Mouse (Mus musculus) neutrophil, adult 5-6 weeks (primary cell): ENCODE measurements at regions not wholly inside any gene's neighbourhood (a gene's known extent, or its start where the extent isn't known, plus 50 kb on each side); places are given as distances from the start of the nearest gene placed in this dataset.
A peak's percentile ranks its signal among the peaks of the same experiment; 100 is the strongest.

ENCODE experiments used
- ATAC-seq: fragments of 151-379, 151-347 bp; 2 replicates; pipeline ENCODE4 v1.8.0; 2017; ENCODE audit warnings: mild to moderate bottlenecking, moderate TSS enrichment; ENCODE audit not compliant: insufficient number of reproducible peaks, poor library complexity, low FRiP score, severe bottlenecking; ENCODE audit errors: extremely low read depth

DNA sequence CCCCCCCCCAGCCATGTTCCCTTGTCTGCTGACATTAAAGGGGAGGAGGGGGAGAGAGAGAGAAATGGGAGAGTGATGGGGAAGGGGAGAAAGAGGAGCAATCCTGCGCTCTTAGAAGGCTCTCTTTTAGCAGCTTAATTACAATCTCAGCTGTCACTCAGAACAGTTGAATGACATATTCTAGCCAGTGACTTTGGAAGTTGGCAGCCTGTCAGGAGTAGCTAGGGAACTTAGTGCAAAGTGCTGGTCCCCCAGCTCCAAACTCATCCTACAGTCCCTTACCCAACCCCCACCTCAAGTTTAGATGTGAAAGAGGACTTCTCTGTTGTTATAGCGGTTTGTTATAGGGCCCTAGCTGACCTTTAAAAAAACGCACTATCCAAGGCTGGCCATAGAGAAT is 604.9 kb downstream of the Ebf1 start:
- no peak for ATAC-seq

- ATAC-seq, result no peak
Observed at GRCm38 (mm10) chr11:45235476-45236412, 616.1 kb upstream of the Clint1 start.

- ATAC-seq, result no peak
Observed at GRCm38 (mm10) chr11:45237056-45237455, 614.8 kb upstream of the Clint1 start.

- no peak for ATAC-seq
Observed at GRCm38 (mm10) chr11:45239044-45239443, 612.8 kb upstream of the Clint1 start.

DNA sequence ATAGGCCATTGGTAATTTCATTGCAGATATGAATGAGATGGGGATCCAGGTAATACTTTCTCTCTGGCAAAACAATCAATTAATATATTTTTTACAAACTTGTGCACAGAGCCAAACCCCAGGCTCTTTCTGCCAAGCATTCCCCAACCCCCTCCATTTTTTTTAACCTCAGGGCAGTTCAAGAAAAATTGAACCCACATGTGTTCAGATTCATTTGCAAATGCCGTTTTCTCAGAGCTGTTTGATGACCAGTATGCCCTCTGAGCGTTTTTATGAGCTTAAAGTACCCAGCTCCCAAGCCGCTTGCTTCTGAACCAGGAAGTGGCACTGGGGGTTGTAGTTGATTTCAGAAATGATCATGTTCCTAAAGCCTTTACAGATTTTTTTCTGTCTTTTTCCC is 611.4 kb upstream of the Clint1 start:
- no peak for ATAC-seq

DNA sequence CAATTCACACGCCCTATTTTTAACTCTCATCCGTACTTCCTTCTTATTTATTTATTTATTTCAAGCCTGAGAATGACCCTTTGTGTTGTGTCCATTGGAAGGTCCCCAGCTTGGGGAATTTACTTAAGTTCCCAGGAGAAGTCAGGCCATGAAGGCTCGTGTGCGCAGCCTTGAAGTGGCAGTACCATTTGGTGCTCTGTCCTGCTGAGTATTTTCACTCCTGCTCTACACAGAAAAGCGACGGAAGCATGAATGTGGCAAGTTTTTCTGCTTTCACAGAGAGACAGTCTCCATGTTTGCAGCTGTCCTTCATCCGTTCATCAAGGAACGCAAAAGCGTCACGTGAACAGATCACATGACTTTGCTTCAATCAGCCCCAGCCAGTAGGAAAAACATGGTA is 610.2 kb upstream of the Clint1 start:
- no peak for ATAC-seq

DNA sequence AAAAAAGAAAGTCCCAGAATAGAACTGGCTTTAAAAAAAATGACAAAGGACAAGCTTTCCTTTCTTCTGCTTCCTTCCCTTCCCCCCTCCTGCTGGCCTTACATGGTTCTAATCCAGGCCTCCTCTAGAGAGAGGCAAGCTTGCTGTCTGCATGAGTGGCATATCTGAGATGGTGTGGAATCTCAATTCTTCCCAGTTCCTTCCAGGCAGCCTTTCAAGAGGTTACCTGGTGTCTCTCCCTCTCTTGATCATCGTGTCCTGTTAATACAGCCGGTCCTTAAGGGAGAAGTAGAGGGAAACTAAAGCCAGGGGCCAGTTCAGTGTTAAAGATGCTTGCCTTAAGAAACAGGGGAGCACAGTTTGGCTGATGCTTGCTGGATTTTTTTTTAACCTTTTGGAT is 607.1 kb upstream of the Clint1 start:
- no peak for ATAC-seq

DNA sequence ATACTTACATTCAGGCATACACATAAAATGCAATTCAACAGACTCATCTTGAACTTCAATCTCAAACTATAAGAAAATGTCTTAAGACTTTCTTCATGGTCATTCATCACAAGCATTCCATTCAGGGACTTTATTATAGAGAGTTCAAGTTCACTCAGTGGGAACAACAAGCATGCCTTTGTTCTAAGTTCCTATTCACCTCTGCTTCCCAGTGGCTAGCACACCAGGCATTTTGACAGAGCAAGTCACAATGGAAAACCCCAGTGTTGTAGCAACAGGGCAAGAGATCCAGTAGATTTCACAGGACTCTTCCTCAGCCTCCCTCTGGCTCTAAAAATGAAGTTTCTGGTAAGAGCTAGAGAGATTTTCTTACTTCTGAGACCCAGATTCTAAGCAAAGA is 595.8 kb upstream of the Clint1 start:
- no peak for ATAC-seq

- ATAC-seq, result no peak
Observed at GRCm38 (mm10) chr11:45262198-45262597, 589.7 kb upstream of the Clint1 start.

DNA sequence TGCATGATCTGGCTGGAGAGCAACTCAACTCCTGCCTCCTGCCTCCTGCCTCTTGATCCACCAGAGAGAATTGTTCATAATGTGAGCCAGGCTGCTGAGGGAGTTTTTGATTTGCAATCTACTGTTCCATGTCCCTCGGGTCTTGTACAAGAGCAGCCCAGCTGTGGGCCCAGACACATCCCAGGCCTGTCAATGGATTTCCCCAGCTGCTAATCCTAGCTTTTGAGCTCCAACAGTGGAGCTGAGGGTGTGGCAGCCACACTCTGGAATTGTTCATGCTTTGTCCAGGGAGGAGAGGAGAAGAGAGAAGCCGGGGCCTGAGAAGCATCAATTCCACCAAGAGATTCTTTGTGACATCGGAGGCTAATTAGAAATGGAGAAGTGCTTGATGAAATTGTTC is 587.9 kb upstream of the Clint1 start:
- no peak for ATAC-seq

- ATAC-seq, result no peak
Observed at GRCm38 (mm10) chr11:45265171-45265988, 586.5 kb upstream of the Clint1 start.

DNA sequence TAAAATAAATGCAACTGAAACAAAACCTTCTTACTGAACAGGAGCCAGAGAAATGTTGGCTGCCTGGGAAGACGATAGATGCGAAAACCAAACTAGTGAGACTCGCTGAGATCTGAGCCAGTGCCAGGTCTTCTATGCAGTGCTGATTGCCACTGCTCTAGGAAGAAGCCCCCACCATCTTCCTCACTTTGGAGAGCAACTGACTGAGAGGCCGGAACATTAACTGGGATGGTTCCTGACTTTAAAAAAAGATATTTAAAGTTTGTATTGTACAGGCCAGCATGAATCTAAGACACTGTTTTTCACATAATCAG is 585.9 kb upstream of the Clint1 start:
- no peak for ATAC-seq

- ATAC-seq, result no peak
Observed at GRCm38 (mm10) chr11:45269215-45269614, 582.6 kb upstream of the Clint1 start.

GRCm38 (mm10) chr11:45271206-45271605 is 580.6 kb upstream of the Clint1 start:
- ATAC-seq, result no peak

DNA sequence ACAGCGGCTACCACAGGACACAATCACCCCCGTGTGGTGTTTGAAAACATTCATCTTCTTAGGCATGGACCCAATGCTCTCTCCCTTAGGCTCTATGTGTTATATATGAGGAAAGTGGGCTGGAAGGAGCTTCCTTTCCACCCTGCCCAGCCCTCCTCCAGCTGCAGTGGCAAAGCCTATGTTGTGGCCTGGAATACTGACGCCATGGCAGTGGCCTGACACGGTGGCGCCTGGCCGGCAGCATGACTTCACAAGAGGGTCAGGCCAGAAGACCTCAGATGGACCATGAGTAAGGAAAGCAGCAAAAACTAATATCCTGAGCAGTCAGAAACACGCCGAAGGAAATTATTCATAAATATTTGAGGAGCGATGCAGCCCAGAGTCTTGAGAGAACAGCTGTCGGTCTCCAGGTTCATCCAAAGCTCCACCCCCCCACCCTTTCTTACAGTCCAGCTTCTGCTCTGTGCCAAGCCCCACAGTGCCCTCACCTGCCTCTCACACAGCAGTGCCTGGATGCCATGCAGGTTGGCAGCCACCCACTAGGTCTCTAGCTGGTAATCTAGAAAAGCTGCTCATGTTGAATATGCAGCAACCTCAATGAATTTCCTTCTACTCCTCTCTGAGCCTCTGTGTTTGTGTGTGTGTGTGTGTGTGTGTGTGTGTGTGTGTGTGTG is 577.3 kb upstream of the Clint1 start:
- no peak for ATAC-seq

GRCm38 (mm10) chr11:45275170-45275569 is 576.7 kb upstream of the Clint1 start:
- ATAC-seq, result no peak

- no peak for ATAC-seq
Observed at GRCm38 (mm10) chr11:45296772-45297171, 555.1 kb upstream of the Clint1 start.

DNA sequence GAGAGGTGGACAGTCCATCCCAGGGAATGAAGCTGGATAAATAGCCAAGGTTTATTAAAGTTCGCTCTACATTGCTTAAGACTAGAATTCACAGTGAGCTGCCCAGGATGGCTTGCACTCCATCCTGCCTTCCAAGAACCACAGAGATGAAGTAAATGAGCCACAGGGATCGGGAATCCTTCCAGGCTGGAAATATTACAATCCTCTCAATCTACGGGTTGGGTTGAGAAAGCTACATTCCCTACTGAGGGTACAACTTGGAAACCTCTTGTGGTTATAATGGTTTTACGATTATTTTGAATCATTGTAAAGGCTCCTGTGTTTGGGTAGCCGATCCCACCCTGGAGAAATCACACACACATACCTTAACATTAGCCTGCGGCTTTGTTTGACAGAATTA is 539.9 kb upstream of the Clint1 start:
- no peak for ATAC-seq

- 0 out of 2 replicates have a peak, but pooled peaks have one; percentile 30 for ATAC-seq
Observed at GRCm38 (mm10) chr11:45323766-45324165, 528.1 kb upstream of the Clint1 start.

- no peak for ATAC-seq
Observed at GRCm38 (mm10) chr11:45330319-45330718, 521.5 kb upstream of the Clint1 start.
